Mouse (Mus musculus) layer of hippocampus, adult 9-11 months (tissue): ENCODE measurements around the gene Rnf123.
A peak's percentile ranks its signal among the peaks of the same experiment; 100 is the strongest.

ENCODE experiments used
- DNase-seq: peaks from one replicate; pipeline ENCODE4 v3.0.0; 2022

The Rnf123 gene

GRCm38 (mm10) chr9:108082988-108083431, at the start of gene Rnf123:
Gene Rnf123 (minus strand): TSS chr9:108083346.
- no peak for DNase-seq

GRCm38 (mm10) chr9:108132373-108132772, 49.2 kb upstream of the Rnf123 start:
- DNase-seq, result no peak

- DNase-seq, result no peak
Observed at GRCm38 (mm10) chr9:108131502-108131901, 48.4 kb upstream of the Rnf123 start.

DNA sequence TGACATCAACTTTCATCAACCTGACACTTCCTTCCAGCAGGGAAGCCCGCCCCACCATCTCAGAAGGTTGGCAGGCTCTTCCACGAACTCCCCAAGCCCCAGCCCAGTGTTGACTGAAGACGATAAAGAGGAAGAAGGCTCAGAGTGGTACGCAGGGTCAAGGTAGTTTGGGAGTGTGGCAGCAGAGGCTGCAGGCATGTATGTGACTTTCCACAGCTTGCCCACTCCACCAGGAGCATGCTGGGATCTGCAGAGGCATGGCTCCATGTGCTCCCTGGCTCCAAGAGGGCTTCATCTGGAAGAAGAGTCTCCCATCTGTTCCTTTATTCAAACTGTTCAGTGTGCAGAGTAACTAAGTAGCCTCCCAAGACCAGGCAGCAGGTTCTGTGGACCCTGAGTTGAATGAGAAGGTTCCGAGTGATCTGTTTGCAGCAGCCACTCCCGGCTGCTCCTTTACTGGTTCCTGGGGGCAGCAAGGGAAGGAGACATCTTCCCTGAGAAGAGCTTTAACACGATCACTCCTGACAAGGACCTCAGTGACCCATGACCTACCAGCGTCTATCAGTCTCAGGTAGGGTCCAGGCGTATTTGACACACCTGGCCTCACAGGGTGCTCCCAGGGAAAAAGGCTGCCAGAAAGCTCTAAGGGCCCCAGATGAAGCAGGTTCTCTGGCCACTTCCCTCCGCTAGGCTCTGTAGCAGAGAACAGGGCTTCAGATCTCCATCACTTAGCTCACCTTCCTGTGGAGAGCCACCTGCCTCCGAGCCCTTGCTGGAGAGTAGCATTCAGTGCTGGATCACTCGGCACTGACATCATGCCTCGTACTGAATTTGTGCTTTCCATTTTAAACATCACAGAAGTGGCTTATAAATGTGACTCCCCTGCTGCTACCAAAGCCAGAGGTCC, 46.1 kb upstream of the Rnf123 start:
- no peak for DNase-seq

GRCm38 (mm10) chr9:108128248-108128647, 45.1 kb upstream of the Rnf123 start:
- DNase-seq, result peak; percentile 65

GRCm38 (mm10) chr9:108126436-108127180, 43.5 kb upstream of the Rnf123 start:
- no peak for DNase-seq

GRCm38 (mm10) chr9:108125731-108126130, 42.6 kb upstream of the Rnf123 start:
- DNase-seq, result no peak

- DNase-seq, result no peak
Observed at GRCm38 (mm10) chr9:108123916-108124315, 40.8 kb upstream of the Rnf123 start.

- DNase-seq, result no peak
Observed at GRCm38 (mm10) chr9:108121170-108121969, 38.2 kb upstream of the Rnf123 start.

- DNase-seq, result no peak
Observed at GRCm38 (mm10) chr9:108120671-108121070, 37.5 kb upstream of the Rnf123 start.

DNA sequence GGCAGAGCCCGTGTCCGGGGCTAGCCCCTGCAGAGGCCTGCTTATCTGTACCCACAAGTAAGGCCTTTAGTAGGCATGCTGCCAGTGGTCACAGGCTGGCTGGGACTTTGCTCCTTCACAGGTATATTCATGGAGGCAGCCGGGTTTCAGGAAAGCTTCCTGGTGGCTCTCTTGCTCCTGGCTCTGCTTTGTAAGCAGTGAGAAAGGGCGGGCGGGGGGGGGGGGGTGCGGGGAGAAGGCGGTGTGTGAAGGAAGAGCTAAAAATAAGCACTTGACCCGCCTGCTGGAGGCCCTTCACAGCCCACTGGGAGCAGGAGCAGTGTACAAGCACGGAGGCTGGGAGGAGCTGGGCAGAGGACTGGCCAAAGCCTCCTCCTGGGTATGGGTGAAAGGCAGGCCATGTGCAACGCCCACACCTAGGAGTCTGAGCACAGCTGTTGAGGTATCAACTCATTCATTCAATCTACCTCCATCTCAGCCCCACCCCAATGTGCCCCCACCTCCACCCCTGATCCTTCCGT, 36.8 kb upstream of the Rnf123 start:
- DNase-seq, result no peak

- DNase-seq, result no peak
Observed at GRCm38 (mm10) chr9:108117143-108117542, 34.0 kb upstream of the Rnf123 start.

DNA sequence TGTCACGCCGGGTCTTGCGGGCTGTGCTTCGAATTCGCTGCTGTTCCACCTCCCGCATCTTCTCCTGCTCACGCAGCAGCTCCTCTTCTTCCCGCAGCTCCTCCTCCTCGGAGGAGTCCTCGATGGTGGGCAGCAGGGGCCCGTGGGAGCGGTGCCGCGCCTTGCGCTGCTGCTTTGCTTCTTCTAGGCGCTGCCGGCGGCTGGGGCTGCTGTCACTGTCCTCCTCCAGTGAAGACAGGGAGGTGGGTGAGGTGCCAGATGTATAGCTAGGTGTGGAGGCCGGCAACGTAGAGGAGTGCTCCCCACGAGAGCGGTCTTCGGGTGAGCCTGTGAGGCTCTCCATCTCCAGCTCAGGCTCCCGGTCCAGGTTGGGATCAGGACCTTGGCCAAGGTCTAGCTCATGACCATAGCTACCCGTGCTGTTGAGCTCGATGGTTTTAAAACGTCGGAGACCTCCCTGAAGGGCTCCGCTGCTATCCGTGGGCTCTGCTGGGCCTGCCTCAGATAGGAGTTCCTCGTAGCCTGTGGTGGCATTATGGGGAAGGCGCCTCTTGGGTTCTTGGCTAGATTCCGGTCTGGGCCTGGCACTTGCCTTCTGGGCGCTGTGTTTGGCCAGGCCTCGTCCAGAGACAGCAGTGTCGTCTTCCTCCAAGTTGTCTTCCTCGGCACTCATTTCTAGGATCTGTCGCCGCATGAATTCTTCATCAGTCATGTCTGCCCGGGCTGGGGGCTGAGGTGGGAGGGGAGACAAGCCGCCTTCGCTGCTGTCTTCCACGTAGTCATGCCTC, 32.3 kb upstream of the Rnf123 start:
- DNase-seq, result no peak

GRCm38 (mm10) chr9:108112719-108113340, 29.7 kb upstream of the Rnf123 start:
- no peak for DNase-seq

DNA sequence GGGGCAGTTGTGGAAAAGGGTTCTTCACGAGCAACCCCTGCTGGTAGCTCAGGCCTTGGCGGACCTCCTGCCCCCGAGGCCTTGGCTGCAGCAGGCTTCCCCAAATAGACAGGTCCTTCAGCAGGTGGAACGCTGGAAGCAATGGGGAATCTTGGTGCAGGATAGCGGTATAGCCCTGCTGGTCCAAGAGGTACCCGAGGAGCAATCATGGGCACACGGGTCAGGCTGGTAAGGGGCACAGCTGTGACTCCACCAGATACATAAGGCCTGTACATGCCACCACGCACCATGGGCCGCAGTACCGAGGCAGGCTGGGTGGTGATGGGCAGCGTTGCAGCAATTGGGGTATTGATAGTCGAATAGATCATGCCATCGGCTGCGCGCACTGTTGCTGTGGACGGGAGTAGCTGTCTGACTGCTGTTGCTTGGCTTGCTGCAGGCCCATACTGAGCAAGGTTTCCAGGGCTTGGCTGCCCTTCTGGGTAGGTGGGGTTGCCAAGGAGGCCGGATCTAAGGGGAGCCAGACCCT, 28.5 kb upstream of the Rnf123 start:
- DNase-seq, result no peak

DNA sequence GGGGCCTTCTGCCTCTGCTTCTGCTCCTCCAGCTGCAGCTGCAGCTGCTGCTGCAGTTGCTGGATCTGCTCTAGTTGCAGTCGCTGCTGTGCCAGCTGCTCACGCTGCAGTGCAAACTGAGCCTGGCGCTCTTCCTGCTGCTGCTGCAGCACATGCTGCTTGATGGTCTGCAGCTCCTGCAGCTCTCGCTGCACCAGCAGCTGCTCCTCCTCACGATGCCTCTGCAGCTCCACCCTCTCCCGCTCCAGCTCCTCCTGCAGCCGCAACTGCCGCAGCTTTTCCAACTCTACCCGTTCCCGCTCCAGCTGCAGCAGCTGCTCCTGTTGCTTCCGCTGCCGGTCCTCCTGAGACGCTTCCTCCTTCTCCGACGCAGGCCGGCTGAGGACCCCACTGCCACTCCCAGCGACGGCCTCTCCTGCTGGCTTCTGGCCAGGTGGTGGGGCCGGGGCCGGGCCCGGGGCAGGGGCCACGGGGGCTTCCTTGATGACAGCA, 28.0 kb upstream of the Rnf123 start:
- no peak for DNase-seq

DNA sequence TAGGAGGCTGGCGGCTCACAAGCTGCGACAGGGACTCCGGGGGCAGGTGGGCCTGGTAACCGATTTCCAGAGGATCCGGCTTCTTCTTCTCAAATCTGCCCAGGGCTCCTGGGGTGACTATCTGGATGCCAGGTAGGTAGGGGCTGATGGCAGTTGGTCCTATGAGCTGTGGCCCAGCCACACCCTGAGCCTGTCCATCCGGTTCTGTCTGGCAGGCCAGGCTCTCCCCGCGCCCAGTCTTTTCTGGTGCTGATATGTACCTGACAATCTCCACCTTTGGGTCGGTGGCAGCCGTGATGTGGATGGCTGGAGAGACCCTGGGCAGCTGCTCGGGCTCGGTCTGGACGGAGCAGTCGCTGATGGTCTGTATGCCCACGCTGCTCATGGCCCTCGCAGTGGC, 27.0 kb upstream of the Rnf123 start:
- no peak for DNase-seq

GRCm38 (mm10) chr9:108107867-108108266, 24.7 kb upstream of the Rnf123 start:
- DNase-seq, result no peak

GRCm38 (mm10) chr9:108106090-108106489, 22.9 kb upstream of the Rnf123 start:
- DNase-seq, result no peak

DNA sequence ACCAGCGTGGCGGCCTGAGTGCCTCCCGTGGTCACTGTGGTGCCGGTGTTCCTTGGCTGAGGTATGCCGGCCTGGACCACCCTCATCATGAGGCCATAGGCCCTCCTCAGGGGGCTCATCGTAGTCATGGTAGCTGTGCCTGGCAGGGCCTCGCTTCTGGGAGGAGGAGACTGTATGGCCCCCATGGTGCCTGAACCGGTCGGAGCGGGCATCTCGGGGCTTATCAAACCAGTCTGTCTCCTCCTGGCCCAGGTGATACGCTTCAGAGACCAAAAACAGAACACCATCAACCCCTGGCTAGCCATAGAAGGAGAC, 22.4 kb upstream of the Rnf123 start:
- DNase-seq, result no peak
